Mouse (Mus musculus) forebrain, embryonic 14.5 days (tissue): Measurements from ENCODE around the gene Il1rapl2. TPM values are rescaled to one million over a fixed set of nuclear protein-coding genes. Genes with fewer than 3 reads are reported as not detected.
A peak's percentile ranks its signal among the peaks of the same experiment; 100 is the strongest.
"Not testable (repeated sequence)": the region's sequence is repeated elsewhere in the genome, so short reads cannot be mapped to it uniquely, and the experiment has no call there.

Source experiments
- ATAC-seq: fragments of 200-750 bp; cut with Nextera tagmentation; 2 replicates; pipeline ENCODE4 v1.8.0; 2017; ENCODE audit warnings: mild to moderate bottlenecking, moderate library complexity
- DNase-seq: peaks from one replicate; pipeline ENCODE4 v3.0.0-alpha.2; 2015; ENCODE audit warnings: low spot score
- H3K27ac ChIP-seq: fragments of 300-500 bp; sonication (generic); 2 replicates; pipeline ENCODE4 v1.5.1; 2014; ENCODE audit warnings: low read depth, mild to moderate bottlenecking, control low read depth, low read length, moderate library complexity
- H3K27me3 ChIP-seq: fragments of 300-500 bp; sonication (generic); replicated peaks from 2 replicates; pipeline ENCODE4 v1.6.1; 2014; ENCODE audit warnings: low read length, control low read depth, mixed read lengths; ENCODE audit not compliant: control insufficient read depth, insufficient read depth
- H3K36me3 ChIP-seq: fragments of 300-500 bp; sonication (generic); 2 replicates; pipeline ENCODE4 v1.6.1; 2014; ENCODE audit warnings: low read length, control low read depth; ENCODE audit not compliant: control insufficient read depth, insufficient read depth
- H3K4me1 ChIP-seq: fragments of 300-500 bp; sonication (generic); 2 replicates; pipeline ENCODE4 v1.6.1; 2014; ENCODE audit warnings: antibody characterized with exemption, low read length, control low read depth; ENCODE audit not compliant: control insufficient read depth, insufficient read depth
- H3K4me2 ChIP-seq: fragments of 300-500 bp; sonication (generic); 2 replicates; pipeline ENCODE4 v1.6.1; 2014; ENCODE audit warnings: mild to moderate bottlenecking, control low read depth, low read length
- H3K4me3 ChIP-seq: fragments of 300-500 bp; sonication (generic); 2 replicates; pipeline ENCODE4 v1.5.1; 2014; ENCODE audit warnings: low read depth, low read length, control low read depth
- H3K9ac ChIP-seq: fragments of 300-500 bp; sonication (generic); 2 replicates; pipeline ENCODE4 v1.6.1; 2014; ENCODE audit warnings: mild to moderate bottlenecking, low read length, control low read depth, moderate library complexity
- H3K9me3 ChIP-seq: fragments of 300-500 bp; sonication (generic); replicated peaks from 2 replicates; pipeline ENCODE4 v1.6.1; 2016; ENCODE audit warnings: low read length, control low read depth, mixed read lengths; ENCODE audit not compliant: control insufficient read depth
- WGBS: fragments of 180-500 bp; shearing (Covaris S2); extraction: QIAGEN DNeasy Blood & Tissue Kit; methylation state at CpG from one replicate; pipeline ENCODE4 v1.1.7; 2014; 5-methylcytosine and 5-hydroxymethylcytosine counted together
- polyA plus RNA-seq: library from polyadenylated mRNA; unstranded; fragments of >200 nt; fragmentation: Nextera tagmentation; extraction: Ambion mirVana; gene quantifications from 2 replicates; pipeline ENCODE4 v1.2.1, GENCODE M21; 2014

Gene Il1rapl2
- polyA plus RNA-seq, 1 experiment from 2014 or later: 0.93 TPM

DNA sequence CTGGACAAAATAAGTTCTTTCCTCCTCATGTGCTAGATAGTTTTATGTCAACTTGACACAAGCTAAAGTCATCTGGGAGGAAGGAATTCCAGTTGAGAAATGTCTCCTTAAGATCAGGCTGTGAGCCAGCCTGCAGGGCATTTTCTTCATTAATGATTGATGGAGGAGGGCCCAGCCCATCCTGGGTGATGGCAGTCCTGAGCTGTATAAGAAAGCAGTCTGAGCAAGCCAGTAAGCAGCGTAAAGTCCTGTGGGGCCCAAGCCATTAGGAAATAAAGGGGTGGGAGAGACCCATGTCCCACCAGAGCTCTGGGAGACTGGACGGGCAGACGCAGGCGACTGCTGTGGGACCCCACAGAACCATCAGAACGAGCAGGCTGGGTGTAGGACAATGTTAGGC lies 400.9 kb downstream of the Il1rapl2 start:
- WGBS: 87% methylated on average over 5 of the region's 5 CpGs
- Histone ChIP-seq H3K4me1 (no peaks in the 10 kb centered on the region), H3K4me3 (no peak overlapping the region), H3K36me3 (no peaks in the 10 kb centered on the region), H3K27ac (no peak overlapping the region), H3K9me3 (no peaks in the 10 kb centered on the region), H3K4me2 (no peak overlapping the region), H3K9ac (no peak overlapping the region), H3K27me3 (no peaks in the 10 kb centered on the region)
- DNase-seq: no peak
- ATAC-seq: no peak

DNA sequence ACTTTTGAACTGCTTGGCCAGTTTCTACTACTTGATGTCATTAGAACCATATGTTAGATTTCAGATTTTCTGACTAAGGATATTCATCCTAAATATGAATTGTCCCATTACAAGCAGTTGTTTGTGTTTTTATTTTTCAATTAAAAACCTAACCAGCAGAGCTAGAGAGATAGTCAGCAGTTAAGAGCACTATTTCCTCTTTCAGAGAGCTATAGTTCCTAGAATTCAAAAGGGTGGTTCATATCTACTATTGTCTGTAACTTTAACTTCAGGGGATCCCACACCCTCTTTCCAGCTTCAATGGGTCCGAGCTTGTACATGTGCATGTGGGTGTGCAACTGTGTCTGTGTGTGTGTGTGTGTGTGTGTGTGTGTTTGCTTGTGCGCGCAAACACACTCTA lies 472.7 kb downstream of the Il1rapl2 start:
- H3K4me2 ChIP-seq: no peak overlapping the region
- no peak for ATAC-seq

DNA sequence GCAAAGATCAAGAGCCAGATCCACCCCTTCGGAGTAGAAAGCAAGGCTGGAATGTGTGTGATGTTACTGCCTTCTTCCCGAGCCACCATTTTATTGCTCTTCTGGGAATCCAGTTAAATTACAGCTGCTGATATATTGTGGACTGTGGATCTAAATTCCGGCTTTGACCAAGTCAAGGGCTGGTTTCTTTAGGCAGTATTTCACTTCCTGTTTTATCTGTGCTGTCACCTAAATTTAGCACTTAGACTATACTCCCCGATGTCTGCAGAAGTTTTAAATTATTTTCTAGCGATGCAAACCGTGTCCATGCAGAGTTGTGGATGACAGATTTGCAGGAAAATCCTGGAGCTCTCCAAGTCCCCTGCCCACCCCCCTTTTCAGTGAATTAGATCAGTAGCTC lies 533.5 kb downstream of the Il1rapl2 start:
- no peaks in the 10 kb centered on the region for H3K27me3 ChIP-seq
- H3K4me1 ChIP-seq: no peaks in the 10 kb centered on the region
- no peak overlapping the region for H3K4me3 ChIP-seq
- DNase-seq (no peak), ATAC-seq (no peak)
- H3K9ac ChIP-seq: no peak overlapping the region
- H3K9me3 ChIP-seq: no peaks in the 10 kb centered on the region
- H3K36me3 ChIP-seq: no peaks in the 10 kb centered on the region
- 90% methylated on average over 6 of the region's 6 CpGs for WGBS
- no peak overlapping the region for H3K27ac ChIP-seq
- no peak overlapping the region for H3K4me2 ChIP-seq

More for the DNA sequence above, 472.7 kb downstream of the Il1rapl2 start:
- no peak overlapping the region for H3K4me3 ChIP-seq
- no peak for DNase-seq
- 89% methylated on average over 3 of the region's 3 CpGs for WGBS
- no peaks in the 10 kb centered on the region for H3K4me1 ChIP-seq
- no peaks in the 10 kb centered on the region for H3K27me3 ChIP-seq
- no peaks in the 10 kb centered on the region for H3K9me3 ChIP-seq
- no peak overlapping the region for H3K27ac ChIP-seq
- no peaks in the 10 kb centered on the region for H3K36me3 ChIP-seq
- no peak overlapping the region for H3K9ac ChIP-seq

DNA sequence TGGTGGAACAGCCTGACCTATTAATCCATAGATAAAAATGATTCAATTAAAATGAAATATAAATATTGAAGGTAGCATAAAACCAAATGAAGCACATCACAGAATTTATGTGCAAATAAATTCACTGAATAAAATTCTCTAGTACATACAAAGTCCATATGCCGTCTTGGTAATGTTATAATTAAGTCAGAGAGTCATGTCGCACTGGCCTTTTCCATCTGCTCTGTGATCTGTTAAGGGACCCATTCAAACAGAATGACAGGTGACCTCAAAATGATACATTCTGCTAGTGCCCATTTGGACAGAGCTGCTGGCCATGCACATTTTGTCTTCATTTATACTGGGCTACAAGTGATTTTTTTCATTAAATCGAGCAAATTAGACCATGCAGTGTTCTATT lies 534.3 kb downstream of the Il1rapl2 start:
- 69% methylated on average over 3 of the region's 3 CpGs for WGBS
- H3K4me1 ChIP-seq: no peaks in the 10 kb centered on the region
- no peaks in the 10 kb centered on the region for H3K27me3 ChIP-seq
- no peaks in the 10 kb centered on the region for H3K36me3 ChIP-seq
- H3K27ac ChIP-seq: no peak overlapping the region
- DNase-seq (no peak), ATAC-seq (no peak)
- no peak overlapping the region for H3K4me2 ChIP-seq
- H3K4me3 ChIP-seq: no peak overlapping the region
- no peak overlapping the region for H3K9ac ChIP-seq
- H3K9me3 ChIP-seq: no peaks in the 10 kb centered on the region

DNA sequence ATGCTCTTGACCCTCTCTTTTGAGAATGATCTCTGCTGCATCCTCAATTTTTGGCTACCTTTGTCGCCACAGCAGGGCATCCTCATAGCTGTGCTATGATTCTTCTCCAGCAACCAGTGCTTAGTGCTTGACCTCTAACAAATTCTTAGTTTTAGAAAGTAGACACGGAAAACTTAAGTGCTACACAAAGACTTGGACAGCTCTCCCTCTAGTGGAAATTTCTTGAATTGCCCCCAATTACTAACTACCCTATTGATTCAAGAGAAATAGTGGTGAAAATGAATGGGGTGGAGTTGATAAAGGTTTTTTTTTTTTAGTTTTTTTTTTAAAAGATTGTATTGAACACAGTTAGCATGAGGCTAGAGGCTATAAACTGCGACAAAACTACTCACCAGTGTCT lies 599.7 kb downstream of the Il1rapl2 start:
- peak; percentile 64 for DNase-seq

DNA sequence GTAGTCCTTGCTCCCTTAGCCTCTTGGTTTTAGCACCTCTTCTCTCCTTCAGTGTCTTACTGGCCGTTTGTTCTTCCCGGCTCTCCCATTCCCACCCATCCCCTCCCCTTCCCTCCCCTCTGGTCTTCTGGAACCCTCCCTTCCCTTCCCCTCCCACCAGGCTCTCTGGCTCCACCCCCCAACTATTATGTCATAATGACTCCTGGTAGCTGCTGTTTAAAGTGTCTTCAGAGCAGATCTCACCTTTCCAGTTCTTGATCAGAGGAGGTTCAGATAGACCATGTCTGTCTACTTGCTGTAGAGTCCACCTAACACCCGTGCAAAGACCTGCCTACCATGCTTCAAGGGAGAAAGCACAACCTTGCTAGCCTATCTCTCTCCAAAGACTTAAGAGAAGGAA lies 639.1 kb downstream of the Il1rapl2 start, which contains the start of gene Tex13a:
Gene Tex13a, minus strand, starts transcription at position 101 of the 400 bp plus-strand sequence.
- WGBS: 80% methylated on average over 3 of the region's 3 CpGs
- DNase-seq (no peak), ATAC-seq (no peak)
- no peaks in the 10 kb centered on the region for H3K9me3 ChIP-seq
- no peak within 1 kb of the TSS for H3K9ac ChIP-seq
- H3K4me2 ChIP-seq: no peak within 1 kb of the TSS
- H3K4me1 ChIP-seq: no peaks in the 10 kb centered on the region
- H3K36me3 ChIP-seq: no peaks in the 10 kb centered on the region
- H3K27ac ChIP-seq: no peak within 1 kb of the TSS
- no peaks in the 10 kb centered on the region for H3K27me3 ChIP-seq
- no peak within 1 kb of the TSS for H3K4me3 ChIP-seq

More for the DNA sequence above, 599.7 kb downstream of the Il1rapl2 start:
- H3K4me2 ChIP-seq: no peak overlapping the region
- H3K4me1 ChIP-seq: no peaks in the 10 kb centered on the region
- H3K4me3 ChIP-seq: no peak overlapping the region
- no peaks in the 10 kb centered on the region for H3K27me3 ChIP-seq
- no peak overlapping the region for H3K9ac ChIP-seq
- WGBS: 13% methylated on average over 3 of the region's 3 CpGs
- no peaks in the 10 kb centered on the region for H3K9me3 ChIP-seq
- no peak overlapping the region for H3K27ac ChIP-seq
- no peak for ATAC-seq
- no peaks in the 10 kb centered on the region for H3K36me3 ChIP-seq

DNA sequence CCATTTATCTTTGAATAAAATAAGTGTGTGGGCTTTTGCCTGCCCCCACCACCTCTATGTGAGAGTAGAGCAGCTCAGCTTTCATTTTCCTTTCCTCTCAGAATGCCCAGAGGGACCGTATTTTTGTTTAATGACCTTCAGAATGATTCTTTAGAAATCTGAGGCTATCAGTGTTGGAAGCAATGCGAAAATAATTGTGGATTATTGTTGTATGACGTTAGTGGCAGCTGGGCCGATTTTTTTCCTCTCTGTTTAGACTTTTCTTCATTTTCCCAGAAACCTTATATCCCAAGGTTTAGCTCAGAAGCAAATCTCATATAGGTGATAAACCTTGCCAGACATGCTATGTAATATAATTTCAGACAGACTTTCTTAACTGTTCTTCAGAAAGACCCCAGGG lies 664.2 kb downstream of the Il1rapl2 start:
- Histone ChIP-seq H3K4me1 (no peaks in the 10 kb centered on the region), H3K36me3 (no peaks in the 10 kb centered on the region), H3K27me3 (no peaks in the 10 kb centered on the region), H3K9ac (no peak overlapping the region), H3K9me3 (no peaks in the 10 kb centered on the region), H3K4me2 (no peak overlapping the region), H3K4me3 (no peak overlapping the region), H3K27ac (no peak overlapping the region)
- ATAC-seq (no peak), DNase-seq (no peak)
- WGBS: 79% methylated on average over 4 of the region's 4 CpGs

DNA sequence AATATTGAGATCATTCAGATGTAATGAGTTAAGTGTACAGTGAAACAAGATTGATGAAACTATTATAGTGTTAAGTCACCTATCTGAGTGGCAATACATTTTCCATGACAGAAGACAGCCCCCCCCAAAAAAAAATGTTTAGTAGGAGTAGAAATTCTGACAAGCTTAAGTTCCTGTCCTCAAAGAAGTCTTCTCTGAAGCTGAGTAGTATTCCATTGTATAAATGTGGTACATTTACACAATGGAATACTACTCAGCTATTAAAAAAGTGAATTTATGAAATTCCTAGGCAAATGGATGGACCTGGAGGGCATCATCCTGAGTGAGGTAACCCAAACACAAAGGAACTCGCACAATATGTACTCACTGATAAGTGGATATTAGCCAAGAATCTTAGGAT lies 778.3 kb downstream of the Il1rapl2 start:
- not testable (repeated sequence) for H3K27ac ChIP-seq, H3K4me3 ChIP-seq, H3K4me2 ChIP-seq, H3K4me1 ChIP-seq, H3K9me3 ChIP-seq, DNase-seq, H3K9ac ChIP-seq, H3K36me3 ChIP-seq, H3K27me3 ChIP-seq, ATAC-seq
- WGBS: 85% methylated on average over 1 of the region's 1 CpGs

DNA sequence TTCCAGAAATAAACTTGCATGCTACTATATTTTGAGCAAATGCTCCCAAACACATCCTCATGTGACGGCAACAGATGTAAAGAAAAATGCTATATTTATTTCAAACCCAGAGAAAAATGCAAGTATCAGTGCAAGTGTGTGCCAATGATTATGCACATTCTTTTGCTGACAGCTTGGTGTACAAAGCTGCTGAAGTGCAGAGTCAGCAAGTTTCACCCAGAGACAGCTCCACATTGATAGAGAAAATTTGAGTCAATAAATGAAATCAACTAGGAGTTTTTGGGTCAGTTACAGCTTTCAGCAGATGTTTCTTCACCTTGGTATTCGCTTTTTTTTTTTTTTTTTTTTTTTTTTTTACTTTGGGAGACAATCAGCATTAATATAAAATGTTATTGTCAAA lies 863.4 kb downstream of the Il1rapl2 start:
- no peak overlapping the region for H3K27ac ChIP-seq
- DNase-seq: no peak
- no peaks in the 10 kb centered on the region for H3K27me3 ChIP-seq
- H3K4me2 ChIP-seq: no peak overlapping the region
- H3K9ac ChIP-seq: no peak overlapping the region
- no peak overlapping the region for H3K4me3 ChIP-seq
- 56% methylated on average over 2 of the region's 2 CpGs for WGBS
- H3K4me1 ChIP-seq: no peaks in the 10 kb centered on the region
- H3K9me3 ChIP-seq: no peaks in the 10 kb centered on the region
- no peaks in the 10 kb centered on the region for H3K36me3 ChIP-seq
- ATAC-seq: no peak
